Mouse (Mus musculus) splenic B cell, adult 2 months (primary cell): ENCODE results near the gene March9.

ENCODE experiments used
- DNase-seq: peaks from one replicate; pipeline ENCODE4 v3.0.0-alpha.2; 2011; ENCODE audit warnings: low read depth, low spot score
- H3K27me3 ChIP-seq: 2 replicates; pipeline ENCODE4 v1.6.1; 2012; ENCODE audit warnings: mild to moderate bottlenecking, low read length, moderate library complexity, mixed read lengths; ENCODE audit not compliant: control insufficient read depth, poor library complexity, insufficient read depth, severe bottlenecking
- H3K36me3 ChIP-seq: 2 replicates; pipeline ENCODE4 v1.6.1; 2012; ENCODE audit warnings: mild to moderate bottlenecking, low read length, moderate library complexity, mixed read lengths; ENCODE audit not compliant: control insufficient read depth, poor library complexity, insufficient read depth, severe bottlenecking

The March9 gene

DNA sequence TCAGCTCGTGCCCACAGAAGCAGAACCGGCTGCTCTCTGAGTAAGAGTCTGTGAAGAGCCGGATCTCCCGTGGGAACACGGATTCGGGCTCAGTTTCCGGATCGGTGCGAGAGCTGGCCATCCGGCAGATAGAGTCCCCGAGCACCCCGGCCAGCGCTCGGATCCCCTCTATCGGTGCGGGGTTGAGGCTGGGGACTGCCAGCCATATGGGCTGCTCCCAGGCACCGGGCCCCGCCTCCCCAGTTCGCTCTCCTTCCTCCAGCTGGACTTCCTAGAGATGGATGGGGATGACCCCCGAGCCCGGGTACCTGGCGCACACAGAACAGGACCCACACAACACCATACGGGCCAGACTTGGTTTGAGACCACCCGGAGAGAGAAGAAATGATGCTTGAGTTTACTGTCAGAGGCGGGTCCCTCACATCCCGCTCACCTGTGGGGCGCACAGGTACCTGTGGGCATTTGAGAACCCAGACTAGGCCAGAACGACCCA lies 18.7 kb downstream of the March9 start, which contains the start of the genes Mettl1 and Eef1akmt3:
TSS of gene Mettl1 (plus strand) at position 141 of the 493 bp plus-strand sequence.
TSS of gene Eef1akmt3 (minus strand) at position 240 of the 493 bp plus-strand sequence.
- no peaks in the 10 kb centered on the region for H3K27me3 ChIP-seq
- no peaks in the 10 kb centered on the region for H3K36me3 ChIP-seq
- no peak for DNase-seq

DNA sequence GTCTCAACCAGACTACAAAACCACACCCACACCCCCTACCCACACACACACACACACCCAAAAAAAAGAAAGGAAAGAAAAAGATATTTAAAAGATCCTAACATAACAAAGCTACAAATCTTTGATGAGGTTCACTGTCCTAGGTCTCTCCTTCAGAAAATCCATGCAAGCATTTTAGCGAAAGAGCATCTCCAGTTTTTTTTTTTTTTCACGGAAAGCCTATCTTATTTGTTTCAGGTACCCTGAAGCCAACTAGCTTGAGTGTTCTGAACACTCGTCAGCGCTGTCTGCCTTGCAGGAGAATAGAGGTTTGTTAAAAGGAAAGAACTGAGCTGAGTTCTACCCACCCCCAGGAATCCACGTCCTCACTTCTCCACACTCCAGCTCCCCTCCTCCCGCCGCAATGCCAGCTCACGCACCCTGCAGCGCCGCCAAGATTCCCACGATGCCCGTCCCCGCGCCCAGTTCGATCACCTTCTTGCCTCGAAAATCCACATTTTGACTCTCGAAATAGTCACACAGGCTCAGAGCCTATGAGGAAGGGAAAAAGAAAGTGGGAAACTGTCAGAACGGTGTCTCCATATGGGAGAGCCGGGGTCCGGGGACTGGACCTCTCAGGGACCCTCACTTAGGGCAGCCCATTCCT lies 19.3 kb downstream of the March9 start:
- Histone ChIP-seq H3K36me3 (no peaks in the 10 kb centered on the region), H3K27me3 (no peaks in the 10 kb centered on the region)
- no peak for DNase-seq

DNA sequence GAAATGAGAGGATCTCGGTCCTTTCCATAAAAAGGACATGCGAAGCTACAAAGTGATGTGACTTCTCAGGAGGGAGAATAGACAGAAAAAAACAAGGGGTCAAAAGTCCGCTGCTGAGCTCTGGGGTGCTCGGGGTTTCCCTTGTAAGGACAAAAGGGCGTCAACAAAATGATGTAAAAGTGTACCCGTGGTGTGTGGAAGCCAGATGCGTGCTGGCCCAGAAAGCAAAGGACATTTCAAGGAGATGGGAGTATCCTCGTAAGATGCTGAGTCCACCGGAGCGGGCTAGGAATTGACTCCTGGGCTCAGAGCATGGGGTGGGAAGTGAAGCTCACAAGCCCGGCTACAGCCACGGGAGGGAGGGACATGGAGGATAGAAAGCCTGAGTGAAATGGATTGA lies 22.3 kb downstream of the March9 start:
- Histone ChIP-seq H3K36me3 (no peaks in the 10 kb centered on the region), H3K27me3 (no peaks in the 10 kb centered on the region)
- no peak for DNase-seq

DNA sequence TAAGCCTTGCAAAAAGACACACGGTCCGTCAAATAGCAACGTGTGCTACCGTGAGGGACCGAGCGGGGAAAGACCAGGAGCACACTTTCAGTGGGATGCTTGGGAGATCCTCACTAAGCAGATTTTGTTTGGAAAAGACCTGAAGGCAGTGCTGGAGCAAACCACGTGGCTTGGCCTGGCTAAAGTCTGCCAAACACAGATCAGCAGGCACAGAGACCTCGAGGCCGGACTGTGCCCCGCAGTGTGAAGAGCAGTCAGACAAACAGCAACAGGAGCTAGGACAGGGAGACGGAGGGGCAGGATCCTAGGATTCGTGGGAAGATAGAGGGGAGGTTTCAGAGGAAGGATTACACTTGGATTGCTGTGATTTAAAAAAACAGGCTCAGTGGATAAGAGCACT lies 23.7 kb downstream of the March9 start:
- Histone ChIP-seq H3K27me3 (no peaks in the 10 kb centered on the region), H3K36me3 (no peaks in the 10 kb centered on the region)
- DNase-seq: no peak

DNA sequence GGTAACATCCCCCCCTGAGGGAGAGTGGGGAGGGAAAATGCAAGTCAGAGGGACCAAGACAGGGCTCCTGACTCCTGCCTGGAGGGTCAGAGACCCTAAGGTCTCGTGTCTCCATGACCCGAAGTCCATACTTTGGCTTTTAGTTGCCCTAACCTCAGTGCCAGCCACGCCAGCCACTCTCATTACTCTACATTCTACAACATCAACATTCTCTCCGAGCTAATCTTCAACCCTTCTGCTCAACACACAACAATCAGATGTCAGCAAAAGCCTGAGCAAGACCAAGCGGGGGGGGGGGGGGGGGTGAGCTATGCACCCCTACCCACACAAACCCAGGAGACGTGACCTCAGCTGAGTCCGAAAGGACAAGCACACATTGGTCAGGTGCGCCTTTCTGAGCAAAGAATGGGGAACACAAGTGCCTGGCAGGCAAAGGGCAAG lies 26.7 kb downstream of the March9 start:
- no peak for DNase-seq
- no peaks in the 10 kb centered on the region for H3K36me3 ChIP-seq
- no peaks in the 10 kb centered on the region for H3K27me3 ChIP-seq

DNA sequence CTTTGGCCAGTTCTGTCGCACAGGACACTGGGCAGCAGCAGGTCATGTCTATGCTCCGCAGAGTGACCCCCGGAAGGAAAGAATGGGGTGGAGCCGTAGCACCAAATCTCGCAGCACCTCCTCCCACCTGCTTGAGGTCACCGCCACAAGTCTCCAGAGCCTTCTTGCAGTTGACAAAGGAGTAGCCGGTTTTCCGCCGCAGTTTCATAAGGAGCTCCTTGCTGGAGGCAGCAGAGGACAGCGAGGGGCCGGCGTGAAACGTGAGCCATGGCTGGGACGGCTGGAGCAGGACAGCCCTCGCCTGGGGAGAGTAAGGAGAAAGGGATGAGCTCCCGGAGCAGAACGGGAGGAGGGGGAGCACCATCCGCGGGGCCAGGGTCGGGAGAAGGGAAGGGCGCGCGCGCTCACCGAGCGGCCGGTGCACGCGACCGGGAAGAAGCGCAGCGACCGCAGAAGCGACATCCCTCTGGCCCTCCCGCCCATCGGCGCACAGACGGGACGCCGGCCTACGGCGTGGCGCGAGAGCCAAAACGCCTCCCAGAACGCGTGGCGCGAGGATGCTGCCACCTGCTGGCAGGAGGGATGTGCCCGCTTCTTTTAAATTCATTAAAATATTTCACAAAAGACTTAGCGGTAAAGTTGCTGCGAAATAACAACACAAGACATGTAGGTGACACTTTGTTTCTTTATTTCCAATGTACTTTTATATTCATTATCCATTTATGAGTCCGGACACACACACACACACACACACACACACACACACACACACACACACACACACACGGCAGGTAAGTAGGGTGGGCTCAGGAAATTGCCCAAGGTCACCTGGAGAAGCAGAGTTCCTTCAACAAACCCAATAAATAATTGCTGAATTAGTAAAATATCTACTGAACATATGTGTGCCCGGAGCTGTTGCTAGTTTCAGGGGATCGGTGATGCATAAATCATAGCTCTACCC lies 29.4 kb downstream of the March9 start, which contains the start of gene Tsfm:
TSS of gene Tsfm (minus strand) at position 505 of the 961 bp plus-strand sequence.
- no peaks in the 10 kb centered on the region for H3K27me3 ChIP-seq
- H3K36me3 ChIP-seq: no peaks in the 10 kb centered on the region
- DNase-seq: peak; percentile 92

DNA sequence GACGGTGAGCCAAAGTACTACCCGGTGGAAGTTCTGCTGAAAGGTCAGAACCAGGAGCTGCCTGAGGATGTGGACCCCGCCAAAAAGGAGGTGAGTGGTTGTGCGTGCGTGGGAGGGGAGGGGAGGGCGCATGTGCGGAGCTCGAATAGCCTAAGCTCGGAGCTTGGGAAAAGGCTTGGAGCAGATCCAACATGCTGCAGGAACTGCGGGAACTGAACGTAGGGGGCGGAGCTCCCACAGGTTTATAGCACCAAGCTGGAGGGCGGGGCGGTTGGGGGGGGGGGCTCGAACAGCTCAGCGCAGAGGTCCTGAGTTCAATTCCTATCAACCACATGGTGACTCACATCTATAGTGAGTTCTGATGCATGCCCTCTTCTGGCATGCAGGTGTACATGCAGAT lies 41.6 kb downstream of the March9 start:
- Histone ChIP-seq H3K36me3 (no peaks in the 10 kb centered on the region), H3K27me3 (no peaks in the 10 kb centered on the region)
- DNase-seq: no peak

DNA sequence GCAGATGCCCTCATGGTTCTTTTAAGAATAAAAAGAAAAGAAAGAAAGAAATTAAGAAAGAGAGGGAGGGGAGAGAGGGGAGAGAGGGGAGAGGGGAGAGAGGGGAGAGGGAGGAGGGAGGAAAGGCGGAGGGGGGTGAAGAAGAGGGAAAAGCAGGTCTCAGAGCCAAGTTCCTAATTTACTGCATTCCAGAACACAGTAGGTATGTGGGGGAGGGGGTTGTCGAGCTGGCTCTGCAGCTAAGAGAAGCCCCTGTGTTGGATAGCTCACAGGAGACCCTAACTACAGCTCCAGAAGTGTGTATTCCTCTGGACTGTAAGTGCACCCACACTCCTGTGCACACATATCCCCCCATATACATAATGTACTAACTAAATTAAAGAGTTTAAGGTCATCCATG lies 42.9 kb downstream of the March9 start:
- DNase-seq: no peak
- Histone ChIP-seq H3K27me3 (no peaks in the 10 kb centered on the region), H3K36me3 (no peaks in the 10 kb centered on the region)

DNA sequence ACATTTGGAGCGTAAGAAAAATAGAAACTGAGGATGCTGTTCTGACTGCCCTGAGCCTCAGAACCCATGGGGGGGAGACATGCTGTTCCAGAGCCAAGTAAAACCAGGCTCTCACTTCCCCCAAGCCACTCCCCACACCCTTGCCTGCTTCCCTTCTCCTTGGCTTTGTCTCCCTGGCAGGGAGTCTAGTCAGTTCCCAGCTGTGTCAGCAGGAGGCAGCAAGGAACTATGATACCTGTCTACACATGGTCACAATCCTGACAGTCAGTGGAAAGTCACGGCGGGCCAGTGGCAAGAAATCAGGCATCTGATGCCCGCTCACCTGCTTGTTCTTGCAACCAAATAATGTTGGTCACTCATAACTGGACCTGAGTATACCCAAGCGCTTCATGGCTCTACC lies 43.5 kb downstream of the March9 start:
- DNase-seq: no peak
- H3K36me3 ChIP-seq: no peaks in the 10 kb centered on the region
- H3K27me3 ChIP-seq: no peaks in the 10 kb centered on the region
